Mouse (Mus musculus) stomach, embryonic 14.5 days (tissue): Measurements from ENCODE around the gene Gabrq. TPM values are rescaled to one million over a fixed set of nuclear protein-coding genes. Genes with fewer than 3 reads are reported as not detected.

Experiments used
- ATAC-seq: fragments of 200-750 bp; cut with Nextera tagmentation; 2 replicates; pipeline ENCODE4 v1.8.0; 2017; ENCODE audit warnings: low read depth, moderate TSS enrichment; ENCODE audit not compliant: insufficient number of reproducible peaks, insufficient read depth, low FRiP score
- H3K27ac ChIP-seq: fragments of 300-500 bp; sonication (generic); 2 replicates; pipeline ENCODE4 v1.5.1; 2014; ENCODE audit warnings: mild to moderate bottlenecking, low read length, moderate library complexity, mixed read lengths
- H3K27me3 ChIP-seq: fragments of 300-500 bp; sonication (generic); 2 replicates; pipeline ENCODE4 v1.6.1; 2014; ENCODE audit warnings: low read length, control low read depth, mixed read lengths; ENCODE audit not compliant: control insufficient read depth, insufficient read depth
- H3K36me3 ChIP-seq: fragments of 300-500 bp; sonication (generic); 2 replicates; pipeline ENCODE4 v1.6.1; 2014; ENCODE audit warnings: mild to moderate bottlenecking, control low read depth, low read length, moderate library complexity, mixed read lengths; ENCODE audit not compliant: control insufficient read depth, insufficient read depth
- H3K4me1 ChIP-seq: fragments of 300-500 bp; sonication (generic); 2 replicates; pipeline ENCODE4 v1.6.1; 2014; ENCODE audit warnings: low read length, control low read depth, mixed read lengths; ENCODE audit not compliant: control insufficient read depth, insufficient read depth
- H3K4me2 ChIP-seq: fragments of 300-500 bp; sonication (generic); replicated peaks from 2 replicates; pipeline ENCODE4 v1.6.1; 2014; ENCODE audit warnings: low read depth, low read length, control low read depth
- H3K4me3 ChIP-seq: fragments of 300-500 bp; sonication (generic); 2 replicates; pipeline ENCODE4 v1.5.1; 2014; ENCODE audit warnings: low read depth, low read length, control low read depth
- H3K9ac ChIP-seq: fragments of 300-500 bp; sonication (generic); replicated peaks from 2 replicates; pipeline ENCODE4 v1.6.1; 2014; ENCODE audit warnings: low read depth, mild to moderate bottlenecking, control low read depth, low read length, moderate library complexity, mixed read lengths
- H3K9me3 ChIP-seq: fragments of 300-500 bp; sonication (generic); 2 replicates; pipeline ENCODE4 v1.6.1; 2016; ENCODE audit warnings: low read depth, low read length, control low read depth; ENCODE audit not compliant: control insufficient read depth
- WGBS: fragments of 180-500 bp; shearing (Covaris S2); extraction: QIAGEN DNeasy Blood & Tissue Kit; methylation state at CpG from one replicate; pipeline ENCODE4 v1.1.7; 2014; 5-methylcytosine and 5-hydroxymethylcytosine counted together
- polyA plus RNA-seq: library from polyadenylated mRNA; unstranded; fragments of >200 nt; fragmentation: Nextera tagmentation; extraction: Ambion mirVana; gene quantifications from 2 replicates; pipeline ENCODE4 v1.2.1, GENCODE M21; 2014

Gene Gabrq
- 0.25 and 0.38 TPM in 2 replicates for polyA plus RNA-seq

DNA sequence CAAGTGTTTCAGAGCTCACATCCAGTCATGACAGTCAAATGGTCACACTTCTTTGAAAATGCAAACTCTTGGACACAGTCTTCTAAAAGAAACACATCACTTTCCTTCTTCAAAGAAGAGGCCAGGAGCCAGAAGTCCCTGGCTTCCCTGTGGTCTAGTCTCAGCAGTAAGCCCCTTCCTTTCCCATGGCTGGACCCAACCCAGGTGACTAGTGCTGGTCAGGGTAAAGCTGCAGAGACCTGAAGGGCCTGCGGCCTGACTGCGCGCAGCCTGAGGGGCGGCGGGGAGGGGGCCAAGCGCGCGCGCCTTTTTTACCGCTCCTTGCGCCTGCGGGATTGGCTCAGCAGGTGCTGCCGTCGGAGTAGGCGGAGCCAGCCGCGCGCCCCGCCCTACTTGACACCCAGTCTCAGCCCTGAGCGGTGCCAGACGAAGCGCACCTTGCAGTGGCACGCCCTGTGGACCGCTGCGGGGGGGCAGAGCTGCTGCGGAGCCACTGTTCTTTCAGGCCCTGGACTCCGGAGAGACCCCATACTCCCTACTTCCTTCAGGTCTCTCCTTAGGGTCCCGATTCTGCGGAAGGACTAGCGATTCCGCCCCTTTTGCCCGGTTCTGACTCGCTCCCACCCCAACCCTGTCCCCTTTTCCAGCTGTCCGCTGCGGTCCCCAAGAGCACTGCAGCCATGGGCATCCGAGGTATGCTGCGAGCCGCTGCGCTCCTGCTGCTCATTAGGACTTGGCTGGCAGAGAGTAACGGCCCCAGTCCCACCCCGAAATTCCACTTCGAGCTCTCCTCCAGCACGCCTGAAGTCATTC is at the start of gene Gabrq:
TSS of gene Gabrq (plus strand) at position 403 of the 813 bp plus-strand sequence.
- peak within 1 kb of the TSS; percentile 27 for H3K4me3 ChIP-seq
- no peak within 1 kb of the TSS for H3K9ac ChIP-seq
- no peaks in the 10 kb centered on the region for H3K36me3 ChIP-seq
- 0 out of 2 replicates have a peak, but pooled peaks cover 5% of the 10 kb centered on the region for H3K27me3 ChIP-seq
- H3K9me3 ChIP-seq, result no peaks in the 10 kb centered on the region
- no peak within 1 kb of the TSS for H3K27ac ChIP-seq
- peak; percentile 88 for ATAC-seq
- H3K4me2 ChIP-seq, result peak within 1 kb of the TSS; percentile 49
- H3K4me1 ChIP-seq, result no peaks in the 10 kb centered on the region
- WGBS, result 37% methylated on average over 40 of the region's 43 CpGs

DNA sequence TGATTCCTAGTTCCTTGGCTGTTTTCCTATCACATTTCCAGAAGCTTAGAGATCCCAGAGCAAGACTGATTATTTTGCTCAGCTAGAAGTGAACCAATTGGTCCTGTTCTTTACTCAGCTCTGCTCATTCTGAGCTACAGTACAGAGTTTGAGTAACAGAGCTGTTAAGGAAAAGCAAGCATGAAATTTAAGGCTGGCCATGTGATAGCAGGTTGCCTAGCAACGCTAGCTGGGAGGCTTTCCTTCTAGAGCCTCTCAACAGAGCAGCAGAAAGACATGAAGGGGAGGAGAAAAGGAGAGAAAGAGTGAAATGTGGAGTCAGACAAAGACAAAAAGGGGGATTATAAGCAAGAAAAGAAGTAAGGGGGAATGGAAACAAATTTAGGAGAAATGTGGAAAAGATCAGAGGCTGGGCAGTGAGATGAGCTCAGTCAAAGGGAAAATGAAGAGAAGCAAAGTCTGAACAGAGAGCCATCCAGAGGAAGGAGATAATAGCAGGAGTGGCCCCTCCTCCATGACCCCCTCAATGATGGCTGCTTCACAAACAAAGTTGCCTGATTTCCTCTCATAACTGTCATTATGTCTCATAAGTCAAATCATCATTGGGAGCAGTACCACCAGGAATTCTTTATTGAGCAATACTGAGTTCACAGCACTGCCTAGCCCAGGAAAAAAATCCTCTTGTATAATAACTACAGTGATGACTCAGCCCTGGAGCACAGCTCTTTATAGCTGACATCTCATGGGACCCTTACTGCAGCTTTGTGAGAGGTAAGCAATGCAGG is 36.0 kb upstream of the Gabrq start:
- Histone ChIP-seq H3K4me1 (no peaks in the 10 kb centered on the region), H3K4me3 (no peak overlapping the region), H3K9ac (no peak overlapping the region), H3K27ac (no peak overlapping the region), H3K9me3 (no peaks in the 10 kb centered on the region), H3K36me3 (no peaks in the 10 kb centered on the region), H3K27me3 (no peaks in the 10 kb centered on the region), H3K4me2 (no peak overlapping the region)
- ATAC-seq, result no peak
- 47% methylated on average over 1 of the region's 1 CpGs for WGBS

DNA sequence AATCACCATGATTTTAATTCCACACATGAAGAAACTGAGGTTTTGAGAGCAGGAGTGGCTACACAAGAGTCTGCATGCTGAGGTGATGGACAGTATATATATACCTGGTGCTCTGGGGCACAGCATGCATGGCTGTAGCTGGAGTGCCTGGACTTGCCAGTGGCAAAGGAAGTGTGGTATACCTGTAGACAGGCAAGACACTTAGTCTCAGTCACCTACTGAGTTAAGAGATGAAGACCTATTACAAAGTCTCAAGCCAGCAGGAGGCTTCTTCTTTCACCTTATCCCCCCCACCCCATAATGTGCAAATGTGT is 35.5 kb upstream of the Gabrq start:
- H3K4me3 ChIP-seq, result no peak overlapping the region

DNA sequence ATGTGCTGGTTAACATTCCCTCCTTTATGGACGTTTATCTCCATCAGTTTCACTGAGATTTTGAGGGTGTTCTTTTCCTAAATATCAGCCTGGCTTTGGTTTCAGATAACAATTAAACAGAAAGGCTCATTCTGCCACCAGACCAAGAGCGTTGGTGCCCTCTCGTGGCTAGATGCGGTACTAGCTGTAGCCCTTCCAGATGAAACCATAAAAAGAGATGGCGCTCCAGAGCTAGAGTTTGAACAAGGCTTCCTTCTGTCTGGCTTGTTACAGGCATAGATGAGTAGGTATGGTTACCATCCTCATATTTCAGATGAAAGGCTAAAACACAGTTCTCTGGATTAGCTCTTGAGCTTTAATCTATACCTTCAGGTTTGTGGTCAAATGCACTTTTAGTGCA is 5.4 kb upstream of the Gabrq start:
- Histone ChIP-seq H3K4me1 (no peaks in the 10 kb centered on the region), H3K36me3 (no peaks in the 10 kb centered on the region), H3K27ac (no peak overlapping the region), H3K4me2 (no peak overlapping the region), H3K4me3 (no peak overlapping the region), H3K9me3 (no peaks in the 10 kb centered on the region), H3K9ac (no peak overlapping the region), H3K27me3 (0 out of 2 replicates have a peak, but pooled peaks cover 5% of the 10 kb centered on the region)
- WGBS, result 5% methylated on average over 5 of the region's 5 CpGs
- no peak for ATAC-seq

More for the DNA sequence above, 35.5 kb upstream of the Gabrq start:
- H3K36me3 ChIP-seq, result no peaks in the 10 kb centered on the region
- no peaks in the 10 kb centered on the region for H3K27me3 ChIP-seq
- no peak for ATAC-seq
- no peaks in the 10 kb centered on the region for H3K9me3 ChIP-seq
- no peaks in the 10 kb centered on the region for H3K4me1 ChIP-seq
- no peak overlapping the region for H3K27ac ChIP-seq
- no peak overlapping the region for H3K9ac ChIP-seq
- no peak overlapping the region for H3K4me2 ChIP-seq

DNA sequence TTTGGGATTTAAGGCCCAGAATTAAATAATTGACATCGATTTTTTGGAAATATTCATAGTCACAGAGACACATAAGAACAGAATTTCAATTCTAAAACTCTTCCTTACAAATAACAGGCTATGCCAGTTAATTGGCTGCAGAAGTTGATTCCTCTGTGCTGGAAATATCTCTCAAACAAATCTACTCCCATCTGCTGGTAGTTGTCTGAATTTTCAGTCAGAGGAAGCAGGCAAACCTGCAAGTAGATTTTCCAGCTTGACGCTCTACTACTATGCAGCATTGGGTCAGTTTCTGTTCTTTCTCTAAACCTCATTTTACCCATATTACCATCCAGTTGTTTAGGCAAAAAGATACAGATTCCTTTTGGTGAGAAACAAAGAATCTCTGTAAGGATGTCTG is 1.7 kb upstream of the Gabrq start:
- H3K27ac ChIP-seq, result no peak overlapping the region
- WGBS, result 59% methylated on average over 2 of the region's 2 CpGs
- H3K4me3 ChIP-seq, result no peak overlapping the region
- no peaks in the 10 kb centered on the region for H3K4me1 ChIP-seq
- no peaks in the 10 kb centered on the region for H3K36me3 ChIP-seq
- H3K9ac ChIP-seq, result no peak overlapping the region
- H3K27me3 ChIP-seq, result 0 out of 2 replicates have a peak, but pooled peaks cover 5% of the 10 kb centered on the region
- no peak overlapping the region for H3K4me2 ChIP-seq
- no peak for ATAC-seq
- no peaks in the 10 kb centered on the region for H3K9me3 ChIP-seq

DNA sequence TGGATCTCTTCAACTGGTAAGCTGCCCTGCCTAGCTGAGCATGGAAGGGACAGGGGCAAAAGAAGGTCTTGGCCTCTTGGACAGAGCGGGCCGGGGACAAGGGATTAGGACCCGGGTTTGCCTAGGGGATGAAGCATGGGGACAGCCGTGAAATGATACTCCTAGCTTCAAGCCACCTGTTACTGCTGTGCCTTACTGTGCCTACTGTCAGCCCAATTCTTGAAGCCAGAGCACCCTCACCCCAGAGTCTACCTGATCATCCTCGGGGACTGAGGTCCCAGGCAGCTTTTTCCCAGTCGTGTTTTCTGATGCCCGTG is 569 bp downstream of the Gabrq start:
- Histone ChIP-seq H3K36me3 (no peaks in the 10 kb centered on the region), H3K4me1 (no peaks in the 10 kb centered on the region), H3K9me3 (no peaks in the 10 kb centered on the region), H3K9ac (no peak overlapping the region), H3K27ac (no peak overlapping the region), H3K27me3 (0 out of 2 replicates have a peak, but pooled peaks cover 5% of the 10 kb centered on the region), H3K4me2 (peak overlapping the region; percentile 49), H3K4me3 (peak overlapping the region; percentile 27; the same call in 1 of the 2 replicates)
- no peak for ATAC-seq
- 49% methylated on average over 7 of the region's 7 CpGs for WGBS

Other genes with a start within 250 kb of the Gabrq start
- gene Gabra3, start 168.3 kb upstream of the Gabrq start, polyA plus RNA-seq, result 3.6 and 4.1 TPM in 2 replicates
- 77.3 and 87.5 TPM in 2 replicates for gene Cetn2, start 93.2 kb downstream of the Gabrq start, polyA plus RNA-seq
- 31.9 and 32.4 TPM in 2 replicates for gene Nsdhl, start 93.4 kb downstream of the Gabrq start, polyA plus RNA-seq
- 10.3 and 13.4 TPM in 2 replicates for gene Zfp185, start 162.2 kb downstream of the Gabrq start, polyA plus RNA-seq
- not detected in 2 replicates for gene Pnma5, start 211.9 kb downstream of the Gabrq start, polyA plus RNA-seq
- gene Pnma3, start 239.6 kb downstream of the Gabrq start, polyA plus RNA-seq, result 0.27 TPM in 1 of 2 replicates, not detected in the other